Mouse (Mus musculus) regulatory T cell (primary cell): ENCODE measurements around the gene Hist1h2bn.

Source experiments
- in situ Hi-C: fragments of 300-600 bp; cut with MboI, MseI; formaldehyde crosslinking; loops from one replicate; pipeline ENCODE4 v1.15.1; 2025; ENCODE audit warnings: high pct_unique_total_duplicates

Hist1h2bn gene

GRCm38 (mm10) chr13:21722993-21723836 lies 30.7 kb upstream of the Hist1h2bn start:
- in situ Hi-C loops, result loop anchor here (5.0 kb wide), 2 partner anchors 314 to 1849 kb away; partner anchors contain the start of genes Hist1h2ad, Hist1h2ae, Hist1h2ah and Hist1h2bf

DNA sequence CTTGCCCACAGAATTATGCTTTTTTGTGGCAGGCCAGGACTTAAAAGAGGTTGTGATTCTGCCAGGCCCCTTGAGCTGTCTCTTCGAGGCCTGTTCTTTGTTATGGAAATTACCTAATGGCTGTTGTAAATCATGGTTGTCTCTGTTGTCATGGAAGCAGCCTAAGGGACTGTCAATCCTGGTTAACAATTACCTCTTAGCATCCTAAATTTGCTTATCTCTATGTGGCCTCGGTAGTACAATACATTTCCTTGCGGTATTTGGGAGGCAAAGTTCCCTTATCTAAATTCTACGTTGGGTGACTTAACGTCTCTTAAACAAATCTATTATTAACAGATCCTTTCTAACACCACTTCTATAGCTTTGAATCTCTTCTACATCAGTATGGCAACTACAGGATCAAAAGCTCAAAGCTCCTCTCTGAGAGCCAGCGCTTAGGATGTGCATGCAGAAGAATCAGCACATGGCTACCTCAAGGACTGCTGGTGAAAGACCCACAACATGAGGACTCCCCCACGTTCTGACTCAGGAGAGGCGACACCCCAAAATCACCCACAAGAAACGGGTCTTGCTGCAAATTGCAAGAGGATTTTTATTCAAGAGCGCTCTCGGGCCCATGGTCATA lies 25.9 kb upstream of the Hist1h2bn start:
- in situ Hi-C loops, result no loop called here

- in situ Hi-C loops, result no loop called here
Measured at GRCm38 (mm10) chr13:21729544-21729943, 24.4 kb upstream of the Hist1h2bn start.

- in situ Hi-C loops, result no loop called here
Measured at GRCm38 (mm10) chr13:21733466-21733865, 20.5 kb upstream of the Hist1h2bn start.

DNA sequence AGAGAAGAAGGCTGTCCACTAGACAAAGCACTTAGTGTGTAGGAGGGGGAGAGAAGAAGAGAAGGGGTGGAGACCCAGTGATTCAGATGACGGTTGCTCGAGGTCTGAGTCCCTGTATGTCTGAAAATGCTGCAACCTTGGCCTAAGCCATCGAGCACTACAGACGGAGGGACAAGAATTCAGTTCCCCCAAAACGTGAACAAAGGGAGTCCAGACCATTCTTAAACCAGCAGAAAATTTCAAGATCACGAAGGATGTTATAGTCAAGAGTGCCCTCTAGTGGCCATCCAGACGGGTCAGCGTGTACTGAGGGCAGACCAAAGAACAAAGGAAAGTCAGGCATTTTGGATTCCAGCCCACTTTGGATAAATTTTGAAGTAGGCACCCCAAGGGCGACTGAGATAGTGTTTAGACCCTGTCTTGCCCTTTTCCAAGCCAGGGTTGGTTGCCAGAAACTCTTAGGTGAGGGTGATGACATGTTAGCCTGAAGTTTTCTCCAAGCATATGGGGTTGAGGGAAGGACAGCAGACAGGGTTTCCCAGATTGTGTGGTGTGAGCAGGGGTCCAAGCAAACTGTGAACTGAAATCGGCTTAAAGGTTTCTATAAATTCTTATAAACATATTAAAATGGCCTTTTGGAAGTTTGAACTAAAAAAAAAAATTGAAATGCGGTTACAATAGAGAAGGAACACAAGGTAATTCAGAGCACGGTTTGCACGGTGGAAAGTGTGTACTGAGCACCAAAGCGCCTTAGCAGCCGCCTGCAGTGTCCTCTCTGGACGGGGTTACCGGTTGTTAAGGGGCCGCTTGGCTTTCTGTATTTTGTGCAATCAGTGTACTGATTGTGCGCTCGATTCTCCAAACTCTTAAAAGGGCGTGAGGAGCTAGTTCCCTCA lies 19.7 kb upstream of the Hist1h2bn start:
- in situ Hi-C loops, result no loop called here

DNA sequence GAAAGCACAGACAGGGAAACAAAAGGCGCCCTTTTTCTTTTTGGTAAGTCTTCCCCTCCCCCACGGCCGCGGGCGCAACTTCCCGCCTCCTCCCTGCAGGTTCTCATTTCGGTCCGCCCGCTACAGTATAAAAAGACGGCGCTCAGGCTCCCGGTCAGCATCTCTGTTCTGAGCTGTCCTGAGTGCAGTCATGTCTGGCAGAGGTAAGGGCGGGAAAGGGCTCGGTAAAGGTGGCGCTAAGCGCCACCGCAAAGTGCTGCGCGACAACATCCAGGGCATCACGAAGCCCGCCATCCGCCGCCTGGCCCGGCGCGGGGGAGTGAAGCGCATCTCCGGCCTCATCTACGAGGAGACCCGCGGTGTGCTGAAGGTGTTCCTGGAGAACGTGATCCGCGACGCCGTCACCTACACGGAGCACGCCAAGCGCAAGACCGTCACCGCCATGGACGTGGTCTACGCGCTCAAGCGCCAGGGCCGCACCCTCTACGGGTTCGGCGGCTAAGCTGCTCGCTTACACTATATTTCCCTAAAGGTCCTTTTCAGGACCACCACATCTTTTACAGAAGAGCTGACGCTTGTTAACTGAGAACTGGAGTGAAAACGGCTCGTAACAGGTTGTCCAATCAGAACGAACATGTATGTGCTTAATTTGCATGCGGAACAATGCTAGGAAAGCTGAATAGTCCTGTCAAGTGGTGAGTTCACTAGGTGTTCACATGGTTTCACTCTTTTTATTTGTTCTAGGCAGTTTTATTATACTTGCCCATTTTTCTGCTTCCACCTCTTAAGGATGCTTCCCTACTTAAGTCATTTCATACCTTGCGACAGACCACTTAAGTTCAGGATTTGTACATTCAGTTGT lies 18.8 kb upstream of the Hist1h2bn start, which contains the start of gene Hist1h4j:
TSS of gene Hist1h4j (plus strand) at position 159 of the 862 bp plus-strand sequence.
- in situ Hi-C loops, result loop anchor here (5.0 kb wide), 1 partner anchor 57 kb away; no protein-coding TSS in a partner anchor

- in situ Hi-C loops, result no loop called here
Measured at GRCm38 (mm10) chr13:21745006-21745405, 8.9 kb upstream of the Hist1h2bn start.

DNA sequence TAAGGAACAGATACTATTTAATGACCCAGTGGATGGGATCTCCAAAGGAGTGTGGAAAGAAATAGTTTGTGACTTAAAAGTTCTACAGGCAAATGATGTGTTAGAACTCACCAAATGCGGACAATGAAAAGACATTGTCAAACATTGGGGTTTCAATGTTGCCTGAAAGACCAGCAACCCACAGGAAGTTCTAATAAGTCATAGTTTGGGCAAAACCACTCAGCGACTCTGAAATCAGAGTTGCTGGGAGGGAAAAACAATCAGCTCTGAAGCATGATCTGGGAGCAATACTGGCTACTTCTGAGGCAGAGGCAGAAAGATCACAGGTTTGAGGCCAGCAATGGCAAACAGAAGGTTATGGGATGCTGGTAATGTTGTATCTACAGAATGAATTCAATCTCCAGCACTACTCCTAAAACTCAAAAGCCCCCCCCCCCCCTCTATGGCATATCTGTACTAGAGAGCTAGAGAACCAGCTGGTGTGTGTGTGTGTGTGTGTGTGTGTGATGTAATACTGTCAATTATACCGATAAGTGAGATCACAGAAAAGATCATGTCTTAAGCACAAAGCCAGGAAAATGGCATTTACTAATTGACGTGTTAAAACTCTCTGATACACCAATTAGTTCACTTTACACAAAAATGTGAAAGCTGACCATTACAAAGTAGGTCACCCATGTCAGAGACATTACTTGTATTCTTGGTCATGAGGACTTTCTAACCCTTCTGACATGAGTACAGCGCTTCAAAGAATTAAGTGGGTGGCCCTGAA lies 4.3 kb upstream of the Hist1h2bn start:
- in situ Hi-C loops, result loop anchor here (5.0 kb wide), 1 partner anchor 32 kb away; the partner anchor contains the start of genes Hist1h2ai, Hist1h2bl and Hist1h3h

- in situ Hi-C loops, result loop anchor here (5.0 kb wide), 1 partner anchor 33 kb away; the partner anchor contains the start of genes Hist1h2ai, Hist1h2bl and Hist1h3h
Measured at GRCm38 (mm10) chr13:21750159-21751017, 3.5 kb upstream of the Hist1h2bn start, which contains the start of gene Hist1h4k. Gene Hist1h4k (minus strand): TSS chr13:21750505.

DNA sequence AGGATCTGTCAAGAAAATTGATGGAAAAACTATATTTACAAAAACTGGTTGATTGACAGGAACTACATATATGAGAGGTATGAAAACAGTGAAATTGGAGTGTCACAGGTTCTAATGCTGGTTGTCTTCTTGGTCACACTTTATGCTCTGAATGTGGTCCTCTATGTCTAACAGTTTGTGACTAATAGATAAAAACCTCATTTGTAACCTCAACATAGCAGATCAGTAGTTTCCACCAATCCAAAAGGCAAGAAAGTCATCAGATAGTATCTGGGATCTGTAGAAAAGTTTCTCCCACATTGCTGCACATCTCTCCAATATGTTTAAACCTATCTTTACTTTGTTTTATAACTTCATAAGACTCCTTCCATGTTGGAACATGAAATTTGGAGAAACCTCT lies 2.5 kb upstream of the Hist1h2bn start:
- in situ Hi-C loops, result loop anchor here (5.0 kb wide), 1 partner anchor 34 kb away; the partner anchor contains the start of genes Hist1h2ai, Hist1h2bl and Hist1h3h

DNA sequence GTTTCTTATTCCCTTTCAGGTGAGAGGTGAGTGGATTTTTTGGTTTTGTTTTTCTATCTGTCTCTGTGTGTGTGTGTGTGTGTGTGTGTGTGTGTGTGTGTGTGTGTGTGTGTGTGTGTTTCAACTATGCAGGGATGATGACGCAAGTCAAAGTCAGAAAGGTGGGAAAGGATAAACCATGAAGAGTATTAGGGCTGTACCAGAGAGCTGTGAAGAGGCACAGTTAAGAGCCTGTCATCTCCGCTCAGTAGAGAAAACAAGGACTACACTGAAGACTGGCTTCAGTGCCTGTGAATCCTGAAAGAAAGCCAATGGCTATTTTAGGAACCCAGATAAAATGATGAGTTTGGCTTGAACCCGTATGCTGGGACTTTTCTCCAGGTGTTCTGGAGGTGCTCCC lies 2.1 kb upstream of the Hist1h2bn start:
- in situ Hi-C loops, result loop anchor here (5.0 kb wide), 1 partner anchor 35 kb away; the partner anchor contains the start of genes Hist1h2ai, Hist1h2bl and Hist1h3h

- in situ Hi-C loops, result loop anchor here (5.0 kb wide), 1 partner anchor 35 kb away; the partner anchor contains the start of genes Hist1h2ai, Hist1h2bl and Hist1h3h
Measured at GRCm38 (mm10) chr13:21752356-21752755, 1.6 kb upstream of the Hist1h2bn start.

- in situ Hi-C loops, result loop anchor here (5.0 kb wide), 1 partner anchor 36 kb away; the partner anchor contains the start of genes Hist1h2ai, Hist1h2bl and Hist1h3h
Measured at GRCm38 (mm10) chr13:21753051-21753523, 836 bp upstream of the Hist1h2bn start.

DNA sequence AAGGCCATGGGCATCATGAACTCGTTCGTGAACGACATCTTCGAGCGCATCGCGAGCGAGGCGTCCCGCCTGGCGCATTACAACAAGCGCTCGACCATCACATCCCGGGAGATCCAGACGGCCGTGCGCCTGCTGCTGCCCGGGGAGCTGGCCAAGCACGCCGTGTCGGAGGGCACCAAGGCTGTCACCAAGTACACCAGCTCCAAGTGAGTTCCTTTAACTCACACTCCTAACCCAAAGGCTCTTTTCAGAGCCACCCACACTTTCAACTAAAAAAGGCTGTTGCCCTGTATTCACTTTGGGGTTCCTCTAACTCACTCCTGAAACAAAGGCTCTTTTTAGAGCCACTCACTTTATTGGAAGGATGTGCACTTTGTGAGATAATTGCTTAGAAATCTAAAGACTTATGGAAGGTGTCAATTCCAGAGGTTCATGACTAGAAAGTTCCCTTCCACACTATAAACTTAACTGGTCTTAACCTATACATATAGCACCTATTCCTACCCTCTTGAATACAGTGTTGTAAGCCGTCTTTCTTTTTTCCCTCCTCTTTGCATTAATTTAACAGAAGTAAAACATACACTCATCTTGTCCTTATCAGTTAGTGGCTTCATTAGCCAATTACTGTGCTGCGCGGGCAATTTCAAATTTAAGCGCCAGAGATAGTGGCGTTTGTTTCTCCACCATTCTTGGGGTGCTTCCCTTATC lies 525 bp downstream of the Hist1h2bn start:
- in situ Hi-C loops, result loop anchor here (5.0 kb wide), 1 partner anchor 37 kb away; the partner anchor contains the start of genes Hist1h2ai, Hist1h2bl and Hist1h3h

DNA sequence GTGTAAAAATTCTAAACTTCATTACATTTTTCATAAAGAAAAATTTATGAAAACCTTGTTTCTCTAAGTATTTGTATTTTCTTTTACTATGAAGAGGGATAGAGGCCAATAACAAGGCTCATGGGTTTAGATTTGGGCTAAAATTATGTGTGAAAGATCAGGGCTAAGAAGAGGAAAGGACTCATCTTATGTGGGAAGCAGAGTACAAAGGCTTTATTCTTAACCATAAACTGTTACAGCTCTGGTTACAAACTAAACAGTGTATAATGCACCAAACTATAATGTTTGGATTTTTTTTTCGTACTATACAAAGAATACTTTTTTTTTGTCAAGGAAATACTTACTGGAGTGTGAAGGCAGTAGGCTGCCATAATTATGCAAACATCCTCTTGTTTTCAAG lies 1.8 kb downstream of the Hist1h2bn start:
- in situ Hi-C loops, result no loop called here

GRCm38 (mm10) chr13:21778814-21779766 lies 25.2 kb downstream of the Hist1h2bn start:
- in situ Hi-C loops, result loop anchor here (25.0 kb wide), 1 partner anchor 1958 kb away; the partner anchor contains the start of genes Hist1h1c, Hist1h2bb and Hist1h3c
